Comparison of ENCODE assay signal across 19 mouse cellular contexts in genomic region chr3:96772949-96773348, GRCm38 (mm10). TPM values are rescaled to one million over a fixed set of nuclear protein-coding genes. Genes with fewer than 3 reads are reported as not detected.
A peak's percentile ranks its signal among the peaks of the same experiment; 100 is the strongest.
DNase-seq lines count a peak whose midpoint lies in the region; ATAC-seq and TF ChIP-seq lines count a peak whose summit lies in the region.
"Had no signal": no experiment of that assay in that cellular context is flagged by ENCODE, and none has a peak within 500 bp of the region (broad histone marks: within the 10 kb centered on the region; RNA-seq: fewer than 3 reads in every experiment).

No protein-coding gene starts in this region.

- peaks cover 4% of the 10 kb centered on the region for H3K36me3 ChIP-seq in heart, adult 2 months (ENCODE audit: control insufficient read depth, insufficient read depth, low read length)
- H3K36me3 ChIP-seq in liver, adult 2 months (ENCODE audit: control insufficient read depth, insufficient read depth, low read length), result peaks cover 2% of the 10 kb centered on the region; the same call in 1 of the 2 replicates
- 0 out of 2 replicates have a peak, but pooled peaks cover 9% of the 10 kb centered on the region for H3K36me3 ChIP-seq in forebrain, embryonic 14.5 days (ENCODE audit: control insufficient read depth, insufficient read depth, low read length)
- H3K36me3 ChIP-seq: liver, embryonic 13.5 days had no signal

- no peak overlapping the region for H3K4me2 ChIP-seq in forebrain, embryonic 14.5 days (ENCODE audit: low read length)
- H3K4me2 ChIP-seq: forebrain, embryonic 15.5 days; liver, embryonic 13.5 days had no signal

- no peak overlapping the region for H3K27ac ChIP-seq in heart, adult 2 months
- H3K27ac ChIP-seq in liver, adult 2 months (replicated peaks; ENCODE audit: insufficient read depth, low read depth, low read length), result no peak overlapping the region
- H3K27ac ChIP-seq in forebrain, embryonic 14.5 days (ENCODE audit: low read depth, low read length), result no peak overlapping the region
- H3K27ac ChIP-seq: forebrain, embryonic 15.5 days; liver, embryonic 13.5 days had no signal

- no peak overlapping the region for H3K4me3 ChIP-seq in heart, adult 2 months
- H3K4me3 ChIP-seq in liver, adult 2 months (ENCODE audit: insufficient read depth, low read depth, low read length), result no peak overlapping the region
- no peak overlapping the region for H3K4me3 ChIP-seq in forebrain, embryonic 14.5 days (ENCODE audit: low read depth, low read length)
- H3K4me3 ChIP-seq: forebrain, embryonic 15.5 days; liver, embryonic 13.5 days had no signal

- no peak overlapping the region for H3K9ac ChIP-seq in heart, adult 2 months (ENCODE audit: low read depth, low read length)
- no peak overlapping the region for H3K9ac ChIP-seq in liver, adult 2 months (ENCODE audit: low read depth, low read length)
- H3K9ac ChIP-seq in forebrain, embryonic 14.5 days (ENCODE audit: low read length), result no peak overlapping the region
- H3K9ac ChIP-seq: forebrain, embryonic 15.5 days; liver, embryonic 13.5 days had no signal

- ATAC-seq in forebrain, embryonic 14.5 days, result no peak
- ATAC-seq: CD4-positive, CD25-positive, alpha-beta regulatory T cell, adult 4 months; forebrain, embryonic 15.5 days had no signal

- no peaks in the 10 kb centered on the region for H3K9me3 ChIP-seq in forebrain, embryonic 14.5 days (replicated peaks; ENCODE audit: control insufficient read depth, low read length)
- H3K9me3 ChIP-seq: forebrain, embryonic 15.5 days; liver, embryonic 13.5 days had no signal

- peak; percentile 38 for TF ChIP-seq CTCF in heart, adult 2 months (IDR thresholded peaks at IDR 0.05)
- 0 out of 2 replicates have a peak, but pooled peaks have one; percentile 8 for TF ChIP-seq CTCF in liver, adult 2 months (IDR thresholded peaks at IDR 0.05; ENCODE audit: low read depth, low read length)

- H3K4me1 ChIP-seq in heart, adult 2 months (ENCODE audit: control insufficient read depth, insufficient read depth, low read length), result peaks cover 4% of the 10 kb centered on the region
- H3K4me1 ChIP-seq in liver, adult 2 months (ENCODE audit: control insufficient read depth, insufficient read depth, low read length), result peaks cover 8% of the 10 kb centered on the region
- H3K4me1 ChIP-seq in forebrain, embryonic 14.5 days (ENCODE audit: control insufficient read depth, insufficient read depth, low read length), result no peaks in the 10 kb centered on the region
- H3K4me1 ChIP-seq: forebrain, embryonic 15.5 days had no signal

- intact Hi-C loops in heart, adult 2 months (cut with DNase I), result no loop called here
- intact Hi-C loops in heart, postnatal 36 days (cut with DNase I), result no loop called here

- TF ChIP-seq POLR2A in heart, adult 2 months (IDR thresholded peaks at IDR 0.05; ENCODE audit: insufficient read depth, low read depth, low read length), result no peak
- TF ChIP-seq POLR2A in liver, adult 2 months (IDR thresholded peaks at IDR 0.05; ENCODE audit: extremely low read depth, insufficient read depth, low read length), result no peak

- no peaks in the 10 kb centered on the region for H3K27me3 ChIP-seq in heart, adult 2 months (ENCODE audit: control insufficient read depth, insufficient read depth, low read length)
- no peaks in the 10 kb centered on the region for H3K27me3 ChIP-seq in liver, adult 2 months (ENCODE audit: control insufficient read depth, insufficient read depth, low read length)
- no peaks in the 10 kb centered on the region for H3K27me3 ChIP-seq in forebrain, embryonic 14.5 days (replicated peaks; ENCODE audit: control insufficient read depth, insufficient read depth, low read length)
- H3K27me3 ChIP-seq: forebrain, embryonic 15.5 days; liver, embryonic 13.5 days had no signal

- 11% methylated on average over 1 of the region's 1 CpGs for WGBS in heart, adult 2 months
- 13% methylated on average over 1 of the region's 1 CpGs for WGBS in liver, adult 2 months
- WGBS in forebrain, embryonic 14.5 days, result 50% methylated on average over 1 of the region's 1 CpGs

- 0 out of 2 replicates have a peak, but pooled peaks have one; percentile 32 for TF ChIP-seq EP300 in heart, adult 2 months (IDR thresholded peaks at IDR 0.05; ENCODE audit: insufficient read depth, low read depth, low read length)

- H3K79me2 ChIP-seq in heart, adult 2 months (replicated peaks; ENCODE audit: control insufficient read depth, insufficient read depth, low read length), result peaks cover 7% of the 10 kb centered on the region
- H3K79me2 ChIP-seq in liver, adult 2 months (ENCODE audit: control insufficient read depth, insufficient read depth, low read length), result peaks cover 11% of the 10 kb centered on the region; the same call in 1 of the 2 replicates

- DNase-seq in heart, adult 2 months, result peak in 1 of 2 experiments; percentile 9
- no peak for DNase-seq in heart, postnatal 36 days
- DNase-seq in 3T3-L1 (ENCODE audit: low read depth, low spot score), result peak; percentile 52
- DNase-seq in MEL-GATA-1-ER (ENCODE audit: extremely low read depth, low read depth), result peak; percentile 27
- DNase-seq in liver, adult 2 months (ENCODE audit: extremely low read depth, low read depth, low spot score), result peak; percentile 68
- DNase-seq in thymus, postnatal 25 days, result no peak
- DNase-seq in embryo, embryonic 11 days, result no peak
- no peak for DNase-seq in forebrain, embryonic 14.5 days (ENCODE audit: low spot score)
- DNase-seq: cerebellum, adult 2 months; gastrocnemius, postnatal 25 days; kidney, postnatal 25 days; liver, embryonic 13.5 days; lung, postnatal 36 days; midbrain, embryonic 14.5 days had no signal

RNA-seq across cellular contexts. Expression of gene Rnf115, which starts 45.5 kb away (rescaled TPM):
- 10 to 100 TPM; 22.6 to 25.4 TPM for total RNA-seq in heart, adult 2 months (2021)
- polyA plus RNA-seq in heart, adult 2 months (2012; rRNA removed), result 11.4 and 19.7 TPM in 2 replicates
- total RNA-seq in heart, postnatal 36 days (2021), result 10 to 100 TPM; 19.8 to 27.3 TPM
- 30.5 and 33.6 TPM in 2 replicates for total RNA-seq in liver, adult 2 months (2014; rRNA removed)
- polyA plus RNA-seq in liver, adult 2 months (2012; rRNA removed), result 12.7 and 12.9 TPM in 2 replicates
- 69.7 and 70.8 TPM in 2 replicates for polyA plus RNA-seq in forebrain, embryonic 14.5 days (2014; fragmentation: Nextera tagmentation; extraction: Ambion mirVana)

RNA-seq across cellular contexts. Expression of gene Polr3c, which starts 45.5 kb away (rescaled TPM):
- 10 to 100 TPM; 22.4 to 24.4 TPM for total RNA-seq in heart, adult 2 months (2021)
- polyA plus RNA-seq in heart, adult 2 months (2012; rRNA removed), result 21.2 and 33.5 TPM in 2 replicates
- total RNA-seq in heart, postnatal 36 days (2021), result 10 to 100 TPM; 24.4 to 26.4 TPM
- total RNA-seq in liver, adult 2 months (2014; rRNA removed), result 6.5 and 10.0 TPM in 2 replicates
- polyA plus RNA-seq in liver, adult 2 months (2012; rRNA removed), result 16.2 and 19.1 TPM in 2 replicates
- 27.8 and 28.9 TPM in 2 replicates for polyA plus RNA-seq in forebrain, embryonic 14.5 days (2014; fragmentation: Nextera tagmentation; extraction: Ambion mirVana)

RNA-seq across cellular contexts. Expression of gene Pdzk1, which starts 56.1 kb away (rescaled TPM):
- total RNA-seq in heart, adult 2 months (2021), result not detected
- 0.10 TPM in 1 of 2 replicates, not detected in the other for polyA plus RNA-seq in heart, adult 2 months (2012; rRNA removed)
- total RNA-seq in heart, postnatal 36 days (2021), result not detected
- 48.5 and 60.4 TPM in 2 replicates for total RNA-seq in liver, adult 2 months (2014; rRNA removed)
- 20.1 and 22.7 TPM in 2 replicates for polyA plus RNA-seq in liver, adult 2 months (2012; rRNA removed)
- polyA plus RNA-seq in forebrain, embryonic 14.5 days (2014; fragmentation: Nextera tagmentation; extraction: Ambion mirVana), result 0.28 TPM in 1 of 2 replicates, not detected in the other
- total RNA-seq: gastrocnemius, postnatal 25 days had no signal

RNA-seq across cellular contexts. Expression of gene Cd160, which starts 56.2 kb away (rescaled TPM):
- not detected for total RNA-seq in heart, adult 2 months (2021)
- 0.06 TPM in 1 of 2 replicates, not detected in the other for polyA plus RNA-seq in heart, adult 2 months (2012; rRNA removed)
- not detected for total RNA-seq in heart, postnatal 36 days (2021)
- 0.37 and 0.67 TPM in 2 replicates for total RNA-seq in liver, adult 2 months (2014; rRNA removed)
- 0.16 and 0.22 TPM in 2 replicates for polyA plus RNA-seq in liver, adult 2 months (2012; rRNA removed)
- polyA plus RNA-seq in forebrain, embryonic 14.5 days (2014; fragmentation: Nextera tagmentation; extraction: Ambion mirVana), result 0.18 and 0.40 TPM in 2 replicates
- total RNA-seq: gastrocnemius, postnatal 25 days; heart, postnatal 10 days; left cerebral cortex, adult 18-20 months had no signal
- polyA plus RNA-seq: brain, embryonic 14.5 days; cerebellum, adult 2 months had no signal

Comparison
In these comparisons a context has a peak if more than half of its experiments do, and no peak if none do; other contexts are left out.
1. DNase-seq: peak in 3T3-L1 (single experiment), MEL-GATA-1-ER (single experiment) and liver, adult 2 months (single experiment); none in heart, postnatal 36 days (0 of 2), thymus, postnatal 25 days (single experiment), embryo, embryonic 11 days (single experiment) and forebrain, embryonic 14.5 days (single experiment).
2. RNA of gene Pdzk1, which starts 56.1 kb away (total RNA-seq): 48.5 to 60.4 TPM in liver, adult 2 months; not detected in heart, postnatal 36 days and not detected in heart, adult 2 months; every median in the first group is over 10 times any median in the second.